Mouse (Mus musculus): ENCODE measurements at regions not wholly inside any gene's neighbourhood (a gene's known extent, or its start where the extent isn't known, plus 50 kb on each side); places are given as distances from the start of the nearest gene placed in this dataset.

DNA sequence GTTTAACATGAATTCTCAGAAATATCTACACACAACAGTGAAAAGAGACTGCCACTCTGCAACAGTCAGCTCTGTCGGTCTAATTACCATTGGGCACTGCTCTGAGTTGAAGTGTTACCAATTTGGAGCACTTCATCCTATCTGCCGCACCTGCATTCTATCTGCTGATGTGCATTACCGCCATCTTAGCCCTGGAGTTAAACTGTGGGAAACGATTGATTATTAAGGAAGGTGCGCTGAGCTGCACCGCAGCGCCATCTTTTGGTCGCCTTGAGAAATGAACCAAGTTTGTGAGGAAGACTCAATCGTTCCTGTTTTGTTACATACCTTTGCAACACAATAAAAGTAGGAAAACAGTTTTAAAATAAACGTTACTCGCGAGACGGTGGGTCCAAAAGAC lies 110.5 kb downstream of the Rergl start:
- peak; percentile 4 to 60 for DNase-seq (ENCODE audit: low spot score in 2 of 2)

DNA sequence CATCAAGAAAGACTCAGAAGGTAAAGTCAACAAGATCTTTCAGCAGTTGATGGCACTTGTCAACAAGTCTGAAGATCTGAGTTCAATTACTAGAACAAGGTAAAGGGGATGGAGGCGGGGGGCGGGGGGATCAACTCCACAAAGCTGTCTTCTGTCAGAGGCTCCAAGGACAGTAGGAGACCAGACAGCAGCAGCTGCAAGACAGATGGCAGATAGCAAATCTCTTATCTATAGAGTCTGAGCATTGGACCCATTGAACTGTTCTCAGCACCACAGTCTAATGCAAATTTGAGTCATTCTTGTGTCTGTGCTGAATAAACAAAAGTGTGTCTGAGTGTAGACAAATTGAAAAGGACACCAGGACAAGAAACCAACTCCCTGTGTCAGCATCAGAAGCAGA lies 150.8 kb downstream of the Rergl start:
- no peak for DNase-seq (ENCODE audit: low spot score in 2 of 2)

DNA sequence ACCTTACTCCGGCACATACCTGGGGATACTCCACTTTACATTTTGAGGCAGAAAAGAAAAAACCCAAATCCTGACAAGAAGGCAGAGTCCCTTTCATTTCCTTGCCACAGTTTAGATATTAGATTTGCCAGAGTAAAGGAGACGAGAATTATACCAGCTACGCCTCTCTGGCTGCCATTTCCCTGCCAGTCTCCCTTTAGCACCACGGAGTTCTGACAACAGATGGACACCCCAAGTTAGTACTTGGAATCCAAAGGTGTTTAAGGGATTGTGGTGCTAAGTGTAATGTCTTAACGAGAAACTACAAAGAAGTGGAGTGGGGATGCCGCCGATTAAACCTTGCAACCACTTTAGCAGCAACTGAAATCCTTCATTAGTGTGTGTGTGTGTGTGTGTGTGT lies 176.6 kb downstream of the Rergl start:
- no peak for DNase-seq (ENCODE audit: low spot score in 2 of 2)

DNA sequence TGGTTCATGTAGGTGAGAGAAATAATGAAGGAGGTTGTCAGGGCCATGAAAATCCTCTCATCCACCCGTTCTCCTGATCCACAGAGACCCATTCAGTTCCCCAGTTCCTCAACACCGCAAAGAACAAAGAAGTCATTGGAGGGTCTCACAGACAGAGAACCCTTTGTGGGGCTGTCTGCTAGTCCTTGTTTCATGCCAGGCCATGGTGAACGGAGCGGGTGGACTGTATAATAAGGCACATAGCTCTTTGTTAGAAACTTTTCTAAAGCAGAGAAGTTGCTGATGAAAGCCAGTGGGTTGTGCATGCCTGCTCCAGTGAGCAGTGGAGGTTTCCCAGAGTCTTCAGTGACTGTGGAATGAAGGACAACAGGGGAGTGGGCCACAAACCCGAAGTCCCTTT lies 194.1 kb downstream of the Rergl start:
- DNase-seq (ENCODE audit: low spot score in 2 of 2): peak in 1 of 2 experiments; percentile 10

DNA sequence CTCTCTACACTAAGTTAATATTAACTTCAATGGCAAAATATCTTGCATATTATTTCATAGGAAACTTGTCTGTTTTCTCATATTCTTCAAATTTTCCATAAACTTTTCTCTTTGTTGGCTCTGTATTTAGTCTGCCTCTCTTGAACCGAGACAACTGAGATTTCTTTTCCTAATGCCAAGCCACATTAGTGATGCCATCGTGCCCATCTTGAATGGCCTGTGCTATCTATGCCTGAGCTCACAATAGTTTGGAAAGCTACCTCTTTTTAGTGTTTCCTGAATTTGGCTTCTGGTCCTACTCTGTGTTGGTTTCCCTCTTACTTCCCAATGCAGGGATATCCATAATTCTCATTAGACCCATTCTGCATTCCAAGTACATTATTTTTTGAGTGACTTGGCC lies 197.5 kb downstream of the Rergl start:
- no peak for DNase-seq (ENCODE audit: low spot score in 2 of 2)

DNA sequence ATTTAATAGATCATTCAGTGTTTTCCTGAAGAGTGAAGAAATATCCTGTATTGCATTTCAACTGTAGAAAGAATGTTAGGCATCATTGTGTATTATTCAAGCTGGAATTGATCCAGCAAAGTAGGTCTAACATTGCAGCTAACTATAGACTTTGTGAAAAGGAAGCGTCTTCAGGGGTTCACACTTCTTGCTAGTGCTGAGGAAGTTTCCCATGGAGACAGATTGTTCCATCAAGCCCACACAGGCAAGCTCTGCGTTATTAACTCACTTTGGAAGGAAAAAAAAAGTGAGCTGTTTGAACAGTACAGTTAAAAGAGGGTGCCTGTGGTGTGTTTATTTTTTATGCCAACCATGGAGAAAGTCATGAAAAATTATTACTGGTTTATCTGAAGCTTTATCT lies 206.1 kb downstream of the Rergl start:
- DNase-seq (ENCODE audit: low spot score in 2 of 2): peak in 1 of 2 experiments; percentile 14

DNA sequence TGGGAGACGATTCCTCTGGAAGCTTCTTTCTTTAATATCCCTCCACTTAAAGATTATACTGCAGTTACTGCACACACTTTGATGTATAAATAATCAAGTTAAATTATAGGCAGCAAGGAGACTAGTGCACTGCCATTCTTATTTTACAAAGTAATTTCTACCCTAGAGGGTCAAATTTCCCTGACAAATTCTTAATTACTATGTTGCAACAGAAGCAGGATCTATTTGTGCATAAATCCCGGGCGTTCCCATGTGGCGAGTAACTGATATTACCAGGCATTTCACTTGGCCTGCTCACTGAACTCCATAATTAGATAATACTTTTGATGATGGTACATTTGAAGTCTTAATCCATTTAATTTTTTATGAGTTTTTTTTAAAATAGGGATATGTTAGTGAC lies 222.7 kb downstream of the Rergl start:
- DNase-seq (ENCODE audit: low spot score in 2 of 2): no peak

DNA sequence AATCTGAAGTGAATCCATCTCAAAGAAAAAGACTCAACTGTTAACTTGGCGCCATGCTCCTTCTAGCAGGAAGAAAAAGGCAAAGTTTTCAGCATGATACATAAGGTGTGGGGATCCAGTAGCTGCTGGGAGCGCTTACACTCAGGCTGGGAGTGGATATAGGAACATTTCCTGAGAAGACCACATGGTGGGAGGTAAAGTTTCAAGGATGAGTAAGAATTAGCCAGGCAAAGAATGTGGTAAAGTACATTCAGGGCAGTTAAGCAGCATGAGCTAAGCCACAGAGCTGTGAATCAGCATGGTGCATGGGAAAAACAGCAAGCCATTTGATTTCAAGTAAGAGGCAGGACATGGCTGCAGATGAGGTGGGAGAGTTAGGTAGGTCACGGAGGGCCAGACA lies 226.3 kb downstream of the Rergl start:
- DNase-seq (ENCODE audit: low spot score in 2 of 2): no peak

DNA sequence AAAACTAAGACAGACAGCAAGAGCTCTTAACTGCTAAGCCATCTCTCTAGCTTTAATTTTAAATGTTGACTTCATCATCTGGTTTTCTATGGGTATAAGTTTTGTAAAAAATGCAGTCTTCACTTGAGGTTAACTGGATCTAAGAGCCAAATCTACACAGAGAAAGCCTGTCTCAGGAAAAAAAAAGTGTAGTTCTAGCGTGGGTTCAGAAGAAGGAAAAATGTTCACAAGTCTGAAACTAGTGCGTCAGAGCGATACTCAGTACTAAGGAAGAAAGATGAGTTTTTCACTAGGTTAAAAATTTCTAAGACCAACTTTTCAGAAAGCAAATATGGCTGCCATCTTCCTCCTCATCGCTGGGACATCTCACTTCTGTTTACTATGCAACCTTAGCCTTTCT lies 248.1 kb downstream of the Rergl start:
- no peak for DNase-seq (ENCODE audit: low spot score in 2 of 2)

DNA sequence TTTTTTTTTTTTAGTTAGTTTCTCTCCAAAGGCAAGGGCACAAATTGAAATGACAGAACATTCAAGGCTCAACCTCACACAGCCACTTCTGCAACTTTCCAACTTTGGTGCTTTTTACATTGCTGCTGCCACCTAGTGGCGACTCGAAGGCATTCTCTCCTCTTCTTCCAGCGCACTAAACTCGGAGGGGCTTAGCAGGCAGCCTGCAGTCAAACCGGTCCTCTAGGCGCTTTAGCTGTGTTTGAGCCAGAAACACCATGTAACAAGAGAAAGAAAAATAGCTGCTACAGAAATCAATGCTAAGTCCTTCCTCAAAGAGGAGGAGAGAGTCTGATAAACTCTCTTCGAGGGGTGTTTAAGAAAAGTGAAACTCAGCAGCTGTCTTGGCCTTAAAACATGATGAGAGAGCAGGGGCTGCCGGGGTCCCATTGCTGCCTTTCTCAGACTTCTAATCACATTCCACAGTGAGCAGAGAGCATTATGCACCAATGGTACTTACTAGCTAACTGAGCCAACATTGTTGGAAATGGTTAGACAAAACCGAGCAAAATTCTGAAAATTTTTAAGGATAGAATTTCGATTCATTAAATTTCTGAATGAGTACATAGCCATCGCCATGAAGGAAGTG lies 252.7 kb downstream of the Rergl start:
- DNase-seq (ENCODE audit: low spot score in 2 of 2): peak; percentile 27 to 69

DNA sequence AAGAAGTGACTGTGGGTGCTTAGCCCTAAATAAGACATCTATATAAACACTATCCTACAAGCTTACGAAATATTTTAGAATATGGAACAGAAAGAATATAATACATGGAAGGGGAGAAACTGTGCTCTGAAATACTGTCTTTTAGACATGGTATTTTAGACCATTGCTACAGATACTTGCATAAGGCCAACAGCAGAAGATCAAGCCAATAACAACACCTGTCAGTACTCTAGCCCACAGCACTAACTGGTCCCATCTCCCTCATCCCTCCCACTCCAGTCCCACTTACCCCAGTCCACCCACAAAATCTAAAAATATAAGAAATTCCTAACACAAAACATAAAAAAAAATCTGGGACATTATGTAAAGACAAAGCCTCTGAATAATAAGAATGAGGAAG lies 275.6 kb downstream of the Rergl start:
- DNase-seq (ENCODE audit: low spot score in 2 of 2): no peak

DNA sequence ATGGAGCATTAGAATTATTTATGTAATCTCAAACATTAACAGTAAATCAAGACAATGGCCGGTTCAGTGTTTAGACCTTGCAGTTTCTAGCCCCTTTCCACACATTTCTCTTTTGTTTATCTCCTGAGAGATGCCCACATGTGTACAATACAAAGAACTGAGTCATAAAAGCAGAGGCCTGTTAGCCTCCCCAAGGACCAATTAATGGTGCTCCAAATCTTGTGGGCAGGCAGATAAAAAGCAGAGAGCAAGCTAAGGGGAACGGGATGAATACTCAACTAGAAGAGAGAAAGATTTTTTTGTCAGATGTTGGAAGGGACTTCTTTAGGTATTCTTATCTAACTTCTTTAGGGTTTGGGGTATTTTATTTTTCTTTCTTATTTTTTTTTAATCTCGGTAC lies 287.3 kb downstream of the Rergl start:
- no peak for DNase-seq (ENCODE audit: low spot score in 2 of 2)

DNA sequence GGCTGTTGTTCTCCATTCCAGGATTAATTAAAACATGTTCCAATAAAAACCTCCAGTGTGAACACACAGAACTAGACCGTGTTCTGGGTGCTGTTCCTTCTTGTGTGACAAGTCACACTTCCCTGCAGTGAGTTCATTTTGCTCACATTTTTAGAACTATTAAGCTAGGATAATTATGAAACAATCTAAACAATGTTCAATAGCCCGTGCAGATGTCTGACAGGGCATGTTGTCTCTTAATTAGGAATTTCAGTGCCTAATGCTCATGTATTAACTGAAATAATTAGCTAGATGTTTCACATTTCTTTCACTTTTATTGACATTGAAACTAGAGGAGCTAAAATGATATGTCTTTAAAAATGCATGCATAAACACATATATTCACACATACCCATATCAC lies 291.5 kb downstream of the Rergl start:
- no peak for DNase-seq (ENCODE audit: low spot score in 2 of 2)

DNA sequence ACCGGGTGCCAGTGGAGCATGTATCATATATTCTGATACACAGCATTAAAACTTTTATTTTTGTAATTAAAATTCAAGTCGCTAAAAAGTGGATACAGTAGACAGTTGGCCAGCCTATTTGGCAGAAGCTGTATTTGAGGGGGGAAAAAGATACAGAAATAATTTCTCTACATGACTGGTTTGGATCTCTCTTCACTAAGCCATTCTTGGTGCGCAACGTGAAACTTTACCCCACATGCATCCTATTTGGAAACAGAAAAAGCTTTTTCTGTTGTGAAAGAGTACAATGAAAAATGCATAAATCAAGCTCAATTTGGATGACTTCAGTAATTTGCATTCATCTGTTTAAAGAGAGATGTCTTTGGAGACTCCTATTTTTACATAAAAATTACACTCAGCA lies 303.2 kb downstream of the Rergl start:
- DNase-seq (ENCODE audit: low spot score in 2 of 2): no peak

DNA sequence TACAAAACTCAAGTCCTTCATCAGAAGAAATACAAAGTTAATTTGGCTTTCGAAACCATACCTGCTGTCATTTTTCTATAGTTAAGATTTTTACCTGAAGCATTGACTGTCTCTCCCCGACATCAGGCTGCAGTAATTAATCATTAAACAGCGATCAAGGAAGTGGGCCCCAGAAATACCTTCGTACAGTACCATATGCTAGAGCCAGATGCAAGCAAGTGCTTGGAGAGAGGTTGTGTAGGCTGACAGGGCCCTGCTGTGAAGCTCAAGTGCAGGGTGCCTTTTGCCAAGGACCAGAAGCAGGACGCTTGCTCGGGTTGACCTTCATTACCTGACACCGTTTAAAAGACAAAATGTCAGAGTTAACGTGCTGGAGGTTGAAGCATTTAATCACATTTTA lies 315.3 kb downstream of the Rergl start:
- no peak for DNase-seq (ENCODE audit: low spot score in 2 of 2)

DNA sequence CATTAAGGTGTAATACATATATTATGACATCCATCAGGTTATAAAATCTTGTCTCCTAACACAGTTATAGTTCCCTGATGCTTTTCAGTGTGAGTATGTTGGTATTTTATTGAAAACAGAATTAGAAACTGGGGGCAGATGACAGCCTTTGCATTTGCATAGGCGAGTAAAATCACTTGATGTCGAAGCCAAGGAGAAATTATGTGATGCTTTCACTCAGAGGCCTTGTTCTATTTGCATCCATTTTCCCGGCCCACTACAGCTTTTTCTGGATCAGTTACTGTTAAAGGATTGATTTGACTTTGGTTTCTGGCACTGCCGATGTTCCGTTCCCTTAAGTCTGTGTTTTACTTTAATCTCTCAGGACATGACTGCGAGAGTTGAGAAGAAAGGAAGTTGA lies 341.4 kb downstream of the Rergl start:
- no peak for DNase-seq (ENCODE audit: low spot score in 2 of 2)

DNA sequence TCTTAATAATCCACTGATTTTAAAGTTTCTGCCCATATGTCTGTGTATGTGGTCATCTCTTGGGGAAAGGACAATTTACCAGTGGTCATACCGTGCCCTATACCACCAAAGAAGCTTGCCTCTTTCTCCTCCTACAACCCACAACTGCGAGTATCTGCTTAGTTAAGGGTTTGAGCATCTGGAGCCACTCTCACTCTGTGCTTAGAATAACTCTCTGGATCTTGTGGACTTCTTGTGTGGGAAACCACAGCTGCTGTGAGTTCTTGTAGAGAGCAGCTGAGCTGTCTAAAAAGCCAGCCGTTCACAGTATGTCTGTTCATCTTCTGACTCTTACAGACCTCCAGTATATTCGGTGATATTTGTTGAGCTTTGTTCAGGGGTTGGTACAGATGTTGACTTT lies 342.0 kb downstream of the Rergl start:
- peak in 1 of 2 experiments; percentile 25 for DNase-seq (ENCODE audit: low spot score in 2 of 2)

DNA sequence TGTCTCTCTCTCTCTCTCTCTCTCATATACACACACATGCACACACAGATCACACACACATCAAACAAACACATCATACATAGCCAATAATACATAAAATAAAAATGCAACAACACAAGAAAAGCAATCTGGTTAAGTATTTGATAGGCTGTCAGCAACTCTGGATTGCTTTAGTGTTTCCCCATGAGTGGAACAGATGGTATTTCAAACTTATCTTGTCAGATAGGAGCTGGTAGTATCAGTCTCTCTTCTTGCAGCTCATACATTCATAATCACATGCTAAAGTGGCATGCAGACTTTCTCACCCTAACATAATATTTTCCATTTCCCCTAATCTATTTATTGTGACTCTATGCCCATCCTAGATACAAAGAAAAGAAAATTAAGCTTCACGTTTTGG lies 347.0 kb downstream of the Rergl start:
- no peak for DNase-seq (ENCODE audit: low spot score in 2 of 2)

DNA sequence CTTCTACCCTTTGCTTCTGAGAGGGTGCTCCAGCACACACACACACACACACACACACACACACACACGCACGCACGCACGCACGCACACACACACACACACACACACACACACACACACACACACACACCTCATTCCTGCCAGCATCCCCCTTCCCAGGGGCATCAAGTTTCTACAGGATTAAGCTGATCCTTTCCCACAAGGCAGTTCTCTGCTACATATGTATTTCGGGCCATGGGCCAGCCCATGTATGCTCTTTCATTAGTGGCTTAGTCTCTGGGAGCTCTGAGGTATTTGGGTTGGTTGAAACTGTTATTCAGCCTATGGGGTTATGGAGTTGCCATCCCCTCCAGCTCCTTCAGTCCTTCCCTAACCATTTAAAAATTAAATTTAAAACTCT lies 366.1 kb downstream of the Rergl start:
- DNase-seq (ENCODE audit: low spot score in 2 of 2): no peak

DNA sequence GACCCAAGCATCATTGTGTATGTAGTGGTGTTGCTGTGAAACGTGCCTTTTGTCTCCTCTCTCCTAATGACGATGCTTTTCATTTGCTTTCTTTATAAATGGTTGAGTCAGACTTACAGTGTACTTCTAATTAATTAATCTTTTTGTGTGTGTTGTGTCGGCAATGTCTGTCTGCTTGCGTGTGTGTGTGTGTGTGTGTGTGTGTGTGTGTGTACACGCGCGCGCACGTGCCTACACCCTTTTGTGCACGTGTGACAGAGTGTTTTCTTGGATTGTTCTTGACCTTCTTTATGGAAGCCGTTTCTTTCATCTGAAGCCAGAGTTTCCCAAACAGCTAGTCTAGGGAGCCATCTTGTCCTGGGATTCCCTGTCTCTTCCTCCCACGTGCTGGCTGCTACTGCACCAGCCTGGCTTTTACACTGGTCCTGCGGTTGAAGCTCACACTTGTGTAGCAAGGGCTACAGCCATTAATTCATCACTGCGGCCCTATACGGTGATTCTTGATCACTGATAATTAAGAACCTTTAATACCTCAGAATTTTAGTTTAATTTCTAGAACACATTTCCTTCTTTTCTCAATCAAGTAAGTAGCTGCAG lies 369.6 kb downstream of the Rergl start:
- DNase-seq (ENCODE audit: low spot score in 2 of 2): no peak

DNA sequence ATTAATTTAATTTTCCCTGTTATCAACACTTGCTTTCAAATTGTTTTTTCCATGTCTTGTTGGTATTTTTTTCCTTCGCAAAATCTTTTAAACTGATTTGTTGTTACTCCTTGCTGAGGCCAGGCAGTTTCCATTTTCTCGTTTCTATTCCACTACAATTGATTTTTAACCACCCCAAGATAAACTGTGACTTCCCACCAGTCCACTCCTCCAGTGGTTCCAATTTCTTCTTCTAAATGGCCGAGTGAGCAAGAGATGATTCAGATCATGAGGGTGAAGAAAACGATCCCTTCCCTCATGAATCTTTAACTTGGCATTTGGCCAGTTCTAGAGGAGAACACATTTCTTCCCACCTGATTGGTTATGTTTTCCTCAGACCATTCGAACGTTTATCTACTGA lies 393.5 kb downstream of the Rergl start:
- no peak for DNase-seq (ENCODE audit: low spot score in 2 of 2)

DNA sequence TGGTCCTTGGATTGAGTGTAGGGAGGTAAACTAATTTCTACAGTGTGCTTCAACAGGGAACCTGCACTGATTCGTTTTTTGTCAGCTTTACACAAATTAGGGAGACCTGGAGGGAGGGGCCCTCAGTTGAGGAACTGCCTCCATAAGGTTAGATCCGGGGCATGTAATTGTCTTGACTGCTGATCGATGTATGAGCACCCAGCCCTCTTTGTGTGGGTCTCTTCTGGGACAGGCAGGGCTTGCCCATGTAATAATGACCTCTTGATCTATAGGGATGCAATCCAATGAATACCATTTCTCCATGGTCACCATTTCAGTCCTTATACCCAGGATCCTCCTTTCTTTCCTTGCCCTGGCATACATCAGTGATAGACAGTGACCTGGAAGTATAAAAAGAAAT lies 398.4 kb downstream of the Rergl start:
- no peak for DNase-seq (ENCODE audit: low spot score in 2 of 2)

DNA sequence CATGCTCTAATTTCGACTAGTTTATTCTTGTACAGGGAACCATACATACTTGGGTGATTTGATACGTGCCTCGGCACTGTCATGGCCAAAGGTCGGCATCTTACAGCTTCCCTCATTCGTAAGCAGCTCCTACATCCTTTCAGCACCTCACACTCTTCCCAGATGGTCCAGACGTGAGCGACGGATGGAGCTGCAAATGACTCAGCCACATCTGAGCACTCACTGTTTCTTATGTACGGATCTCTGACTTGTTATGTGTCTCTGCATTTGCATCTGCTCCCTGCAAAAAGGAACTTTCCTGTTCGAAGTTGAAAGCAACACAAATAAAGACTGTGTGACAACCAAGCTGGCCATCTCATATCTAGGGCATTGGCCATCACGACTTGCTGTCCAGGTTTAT lies 402.5 kb downstream of the Rergl start:
- DNase-seq (ENCODE audit: low spot score in 2 of 2): no peak

DNA sequence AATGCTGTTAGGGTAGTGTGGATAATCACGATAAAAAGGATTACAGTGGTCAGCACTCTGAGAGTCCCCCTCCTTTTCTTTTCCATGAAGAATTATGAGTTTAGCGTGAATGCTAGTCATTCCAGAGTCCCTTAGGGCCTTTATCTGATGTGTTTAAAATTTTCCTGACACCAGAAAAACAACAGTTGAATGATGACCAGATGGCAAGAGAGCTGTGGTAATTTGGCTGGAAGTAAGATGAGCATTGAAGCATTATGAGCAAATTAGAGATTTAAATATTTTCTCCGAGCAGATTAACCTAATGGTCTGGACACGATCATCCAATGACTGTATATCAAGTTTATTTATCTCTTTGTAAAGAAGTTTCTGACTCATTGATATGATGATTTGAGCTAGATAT lies 417.1 kb upstream of the Igbp1b start:
- DNase-seq (ENCODE audit: low spot score in 2 of 2): no peak

All from frontal cortex, postnatal 10 days (tissue).